Mouse (Mus musculus) E14TG2a.4 (cell line): Measurements from ENCODE around the gene Meltf.

Experiments
- CTCF ChIP-seq: conservative IDR thresholded peaks from 2 replicates; pipeline ENCODE4 v1.5.1; 2014; ENCODE audit warnings: low read length
- NANOG ChIP-seq: IDR thresholded peaks from 2 replicates; pipeline ENCODE4 v1.6.1; 2014; ENCODE audit warnings: borderline replicate concordance, low read length, mixed read lengths
- POU5F1 ChIP-seq: IDR thresholded peaks from 2 replicates; pipeline ENCODE4 v1.6.1; 2014; ENCODE audit warnings: low read length, borderline replicate concordance

DNA sequence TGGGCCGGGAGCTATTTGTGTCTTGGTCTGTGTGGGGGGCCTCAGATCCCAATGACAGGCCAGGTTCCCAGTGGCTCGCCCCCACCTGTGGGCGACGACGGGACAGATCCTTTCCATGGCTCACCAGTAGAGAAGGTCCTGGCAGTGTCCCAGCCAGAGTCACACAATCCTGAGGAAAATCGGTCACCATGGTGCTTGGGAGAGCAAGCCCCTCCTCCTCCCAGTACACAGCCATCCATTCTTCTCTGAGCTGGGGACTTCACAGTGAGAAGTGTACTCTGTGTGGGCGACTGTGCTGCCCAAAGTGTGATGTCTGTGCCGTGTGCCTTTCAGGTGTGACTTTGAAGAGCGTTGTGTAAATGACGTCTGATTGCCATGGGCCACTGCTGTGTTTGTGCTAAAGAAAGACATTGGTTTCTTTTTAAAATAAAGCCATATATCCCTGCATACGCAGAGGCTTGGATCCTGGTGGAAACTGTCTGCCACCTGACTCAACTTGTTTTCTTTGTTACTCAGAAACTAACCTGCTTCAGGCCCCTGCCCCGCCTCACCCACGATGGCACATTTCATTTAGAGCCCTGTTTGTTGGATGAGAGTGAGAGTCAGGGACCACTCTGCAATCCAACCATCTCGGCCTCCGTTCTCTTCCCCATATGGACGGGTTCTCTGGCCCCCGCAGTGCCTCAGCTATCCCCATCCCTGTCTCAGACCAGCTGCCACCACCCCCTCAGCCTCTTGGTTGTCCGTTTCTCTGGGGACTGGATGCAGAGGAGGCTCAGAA lies 20.1 kb downstream of the Meltf start:
- TF ChIP-seq CTCF (no peak), NANOG (no peak), POU5F1 (no peak)
